Mouse (Mus musculus): ENCODE data around the gene Myl3. TPM values are rescaled to one million over a fixed set of nuclear protein-coding genes. Genes with fewer than 3 reads are reported as not detected.

The Myl3 gene
- total and polyA plus RNA-seq, 3 experiments, result not detected

GRCm38 (mm10) chr9:110709640-110710258 lies 31.9 kb upstream of the Myl3 start (continued):
- TF ChIP-seq MEF2A (IDR thresholded peaks at IDR 0.05; ENCODE audit: extremely low read depth, insufficient replicate concordance, low read depth, low read length, poor library complexity, severe bottlenecking), result no peak
- peak; percentile 21 to 22; a peak in 1 of 4 replicates for TF ChIP-seq POLR2A (IDR thresholded peaks at IDR 0.05; ENCODE audit: control insufficient read depth in 1 of 2, insufficient read depth in 1 of 2, low read depth in 1 of 2, low read length in 2 of 2, poor library complexity in 1 of 2)
- TF ChIP-seq E2F4 (IDR thresholded peaks at IDR 0.05; ENCODE audit: borderline replicate concordance, low read depth, low read length), result no peak
- no peak for TF ChIP-seq GABPA (IDR thresholded peaks at IDR 0.05; ENCODE audit: low read depth, low read length)
- no peak for TF ChIP-seq CHD2 (IDR thresholded peaks at IDR 0.05; ENCODE audit: low read length)
- TF ChIP-seq MYC (IDR thresholded peaks at IDR 0.05; ENCODE audit: low read depth, low read length), result 0 out of 2 replicates have a peak, but pooled peaks have one; percentile 18
- peak in 1 of 2 experiments; percentile 35; a peak in 2 of 4 replicates for TF ChIP-seq EP300 (IDR thresholded peaks at IDR 0.05; ENCODE audit: low read depth in 1 of 2, low read length in 2 of 2)
- peak; percentile 81 for TF ChIP-seq SIN3A (IDR thresholded peaks at IDR 0.05; ENCODE audit: low read length)
- TF ChIP-seq ZNF384 (IDR thresholded peaks at IDR 0.05; ENCODE audit: low read depth, low read length), result 0 out of 2 replicates have a peak, but pooled peaks have one; percentile 13
- TF ChIP-seq ZMIZ1 (IDR thresholded peaks at IDR 0.05; ENCODE audit: low read depth, low read length), result no peak
- peak; percentile 90 for TF ChIP-seq RAD21 (IDR thresholded peaks at IDR 0.05; ENCODE audit: low read depth, low read length)

GRCm38 (mm10) chr9:110711532-110711931 lies 30.1 kb upstream of the Myl3 start:
- Histone ChIP-seq H3K4me3 (ENCODE audit: control insufficient read depth in 1 of 2, insufficient read depth in 1 of 2, low read depth in 2 of 2, low read length in 2 of 2) (no peak overlapping the region), H3K79me2 (ENCODE audit: control insufficient read depth, insufficient read depth, low read length, poor library complexity) (no peaks in the 10 kb centered on the region), H3K27me3 (ENCODE audit: control insufficient read depth in 1 of 2, insufficient read depth in 2 of 2, low read length in 2 of 2) (no peaks in the 10 kb centered on the region), H3K4me1 (ENCODE audit: control insufficient read depth in 1 of 2, insufficient read depth in 2 of 2, low read length in 2 of 2) (peaks cover 0 to 11% of the 10 kb centered on the region in 2 experiments; a peak in 2 of 4 replicates), H3K36me3 (ENCODE audit: control insufficient read depth in 1 of 2, insufficient read depth in 2 of 2, low read length in 2 of 2) (peaks cover 1 to 8% of the 10 kb centered on the region in 2 experiments; a peak in 3 of 4 replicates), H3K27ac (ENCODE audit: control insufficient read depth, low read depth, low read length) (no peak overlapping the region), H3K9me3 (replicated peaks; ENCODE audit: insufficient read depth, low read length) (no peaks in the 10 kb centered on the region), H3K9ac (ENCODE audit: control insufficient read depth, low read depth, low read length, poor library complexity, severe bottlenecking) (no peak overlapping the region)
- DNase-seq (ENCODE audit: low read depth, low spot score), result no peak
- TF ChIP-seq MYB (IDR thresholded peaks at IDR 0.05; ENCODE audit: low read depth, low read length) (no peak), MYC (IDR thresholded peaks at IDR 0.05; ENCODE audit: low read depth, low read length) (no peak), POLR2AphosphoS2 (IDR thresholded peaks at IDR 0.05; ENCODE audit: low read length) (no peak)

DNA sequence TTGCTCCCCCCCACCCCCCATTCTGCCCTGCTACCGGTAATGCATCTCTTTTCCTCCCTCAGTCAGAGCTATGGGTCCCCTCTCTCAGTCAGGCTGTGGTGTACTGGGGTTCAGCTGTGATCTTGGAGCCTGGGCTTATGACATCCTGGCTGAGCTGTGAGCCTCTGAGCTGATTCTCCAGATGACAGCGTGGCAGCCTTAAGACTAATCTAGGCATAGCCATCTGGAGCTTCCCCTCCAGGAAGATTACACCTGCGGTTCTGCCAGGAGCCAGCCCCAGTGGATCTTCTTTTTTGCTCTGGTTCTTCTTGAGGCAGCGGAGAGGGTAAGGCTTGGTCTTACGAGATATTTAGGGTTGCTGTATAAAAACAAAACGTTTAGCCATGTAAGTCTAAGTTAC lies 29.7 kb upstream of the Myl3 start:
- Histone ChIP-seq H3K9ac (ENCODE audit: control insufficient read depth, low read depth, low read length, poor library complexity, severe bottlenecking) (no peak overlapping the region), H3K4me1 (ENCODE audit: control insufficient read depth in 1 of 2, insufficient read depth in 2 of 2, low read length in 2 of 2) (peaks cover 0 to 6% of the 10 kb centered on the region in 2 experiments; a peak in 2 of 4 replicates), H3K27ac (ENCODE audit: control insufficient read depth, low read depth, low read length) (no peak overlapping the region), H3K4me3 (ENCODE audit: control insufficient read depth in 1 of 2, insufficient read depth in 1 of 2, low read depth in 2 of 2, low read length in 2 of 2) (no peak overlapping the region), H3K27me3 (ENCODE audit: control insufficient read depth in 1 of 2, insufficient read depth in 2 of 2, low read length in 2 of 2) (no peaks in the 10 kb centered on the region), H3K36me3 (ENCODE audit: control insufficient read depth in 1 of 2, insufficient read depth in 2 of 2, low read length in 2 of 2) (peaks cover 0 to 8% of the 10 kb centered on the region in 2 experiments; a peak in 2 of 4 replicates), H3K79me2 (ENCODE audit: control insufficient read depth, insufficient read depth, low read length, poor library complexity) (no peaks in the 10 kb centered on the region), H3K9me3 (replicated peaks; ENCODE audit: insufficient read depth, low read length) (no peaks in the 10 kb centered on the region)
- no peak for TF ChIP-seq HCFC1 (IDR thresholded peaks at IDR 0.05; ENCODE audit: low read depth, low read length)
- DNase-seq (ENCODE audit: low read depth, low spot score), result no peak
